Mouse (Mus musculus): Measurements from ENCODE around the gene Sec14l2.

Sec14l2 gene

DNA sequence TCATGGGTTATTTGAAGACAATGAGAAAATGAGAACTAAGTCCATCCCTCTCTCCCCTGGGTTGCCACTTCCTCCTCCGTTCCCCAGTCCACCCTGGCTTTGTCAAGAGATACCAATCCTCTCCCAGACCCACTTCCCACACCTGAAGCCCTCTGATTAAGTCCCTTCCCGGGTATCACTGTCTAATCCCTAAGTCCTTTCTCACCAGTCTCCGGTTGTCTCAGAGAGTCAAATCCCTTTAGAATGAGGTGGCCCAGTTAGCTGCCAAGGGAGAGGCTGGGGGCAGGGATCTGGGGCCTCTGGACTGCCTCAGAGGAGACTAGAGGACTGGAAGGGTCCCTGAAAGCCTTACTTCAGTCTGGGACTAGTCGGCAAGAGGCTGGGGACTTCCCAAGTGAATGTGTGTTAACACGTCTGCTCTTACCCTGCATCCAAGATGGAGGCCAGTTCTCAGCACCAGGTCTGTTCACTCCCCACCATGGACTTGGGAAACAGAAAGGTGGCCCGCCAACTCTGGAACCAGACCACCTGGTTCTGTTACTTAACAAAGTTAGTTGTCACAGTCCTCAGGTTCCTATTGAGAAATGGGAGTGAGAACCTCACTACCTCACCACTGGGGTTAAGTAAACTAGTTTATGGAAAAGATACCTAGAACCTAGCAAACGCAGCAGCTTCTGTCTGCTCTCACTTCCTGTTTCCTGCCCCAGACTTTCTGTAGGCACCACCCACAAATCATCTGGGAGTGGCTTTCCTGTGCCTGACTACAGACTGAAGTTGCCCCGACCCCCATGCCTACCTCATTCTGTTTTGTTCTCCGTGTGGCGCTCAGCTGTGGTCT, at the start of gene Sec14l2:
Gene Sec14l2, minus strand, starts transcription at position 674 of the 838 bp plus-strand sequence.
- in situ Hi-C loops (cut with MboI; ENCODE audit: unreplicated experiment in 2 of 2), result no loop called here

DNA sequence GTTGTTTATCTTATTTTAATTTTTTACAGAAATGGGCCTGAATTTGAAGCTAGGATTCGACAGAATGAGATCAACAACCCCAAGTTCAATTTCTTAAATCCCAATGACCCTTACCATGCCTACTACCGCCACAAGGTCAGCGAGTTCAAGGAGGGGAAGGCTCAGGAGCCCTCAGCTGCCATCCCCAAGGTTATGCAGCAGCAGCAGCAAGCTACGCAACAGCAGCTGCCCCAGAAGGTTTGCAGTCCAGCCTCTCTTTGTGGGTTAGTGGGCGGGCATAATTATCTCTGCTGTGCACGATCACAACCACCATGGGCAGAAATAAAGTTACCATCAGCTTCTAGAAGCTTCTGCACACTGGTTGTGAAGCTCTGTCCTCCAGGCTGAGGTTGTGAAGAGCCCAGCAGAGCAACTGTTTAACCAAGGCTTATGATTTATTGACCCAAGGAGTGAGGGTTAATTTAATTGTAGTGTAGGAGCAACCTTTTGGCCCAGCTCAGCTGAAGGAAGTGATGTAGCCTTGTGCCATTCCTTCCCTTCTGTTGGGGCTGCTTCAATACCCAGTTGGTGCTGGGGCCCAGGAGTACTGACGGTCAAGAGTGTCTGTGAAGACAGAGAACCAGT, 43.4 kb upstream of the Sec14l2 start:
- in situ Hi-C loops (cut with MboI; ENCODE audit: unreplicated experiment in 2 of 2), result no loop called here

DNA sequence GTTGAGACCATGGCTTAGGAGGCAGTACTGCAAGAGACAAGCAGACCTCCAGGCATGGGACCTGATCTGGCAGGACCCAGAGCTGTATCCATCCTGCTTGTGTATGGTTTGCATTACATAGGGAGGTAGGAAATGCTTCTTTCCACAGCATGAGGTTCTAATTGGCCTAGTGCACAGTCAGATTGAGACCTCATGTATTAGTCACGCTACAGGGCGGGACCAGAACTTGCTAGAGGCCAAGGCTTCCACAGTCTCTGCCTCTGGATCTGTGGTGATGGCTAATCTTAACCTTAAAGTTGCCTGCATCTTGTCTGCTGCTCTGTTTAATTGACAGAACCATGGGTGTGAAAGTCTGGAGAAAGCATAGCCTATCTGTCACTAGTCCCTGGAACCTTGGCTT, 41.5 kb upstream of the Sec14l2 start:
- in situ Hi-C loops (cut with MboI; ENCODE audit: unreplicated experiment in 2 of 2), result no loop called here

DNA sequence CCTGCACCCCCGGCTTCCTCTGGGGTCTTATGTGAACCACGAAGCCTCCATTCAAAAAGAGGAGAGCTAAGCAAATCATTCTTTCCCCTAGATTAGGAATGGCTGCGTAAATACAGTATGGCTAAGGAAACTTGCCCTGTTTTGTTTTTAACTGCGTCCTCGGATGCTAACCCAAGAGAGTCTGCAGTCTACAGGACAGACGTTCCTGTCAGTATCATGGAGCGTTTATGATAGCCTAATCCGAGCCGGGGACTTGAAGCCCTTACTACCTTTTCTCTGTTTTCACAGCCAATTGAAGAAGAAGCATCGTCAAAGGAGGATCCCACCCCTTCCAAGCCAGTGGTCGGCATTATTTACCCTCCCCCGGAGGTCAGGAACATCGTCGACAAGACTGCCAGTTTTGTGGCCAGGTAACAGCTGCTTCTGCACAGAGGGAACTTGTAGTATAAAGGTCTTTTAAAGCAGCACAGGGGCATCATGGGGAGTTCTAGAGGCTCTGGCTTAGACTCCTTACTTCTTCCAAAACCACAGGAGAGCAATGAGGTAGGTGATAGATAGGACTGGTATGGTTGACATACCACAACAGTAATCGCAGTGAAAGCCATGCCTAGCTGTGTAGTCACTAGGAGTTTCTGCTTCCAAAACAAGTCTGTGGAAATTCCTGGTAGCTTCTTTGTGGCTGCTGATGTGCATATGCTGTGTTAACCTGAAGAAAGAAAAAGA, 37.7 kb upstream of the Sec14l2 start:
- in situ Hi-C loops (cut with MboI; ENCODE audit: unreplicated experiment in 2 of 2), result no loop called here

DNA sequence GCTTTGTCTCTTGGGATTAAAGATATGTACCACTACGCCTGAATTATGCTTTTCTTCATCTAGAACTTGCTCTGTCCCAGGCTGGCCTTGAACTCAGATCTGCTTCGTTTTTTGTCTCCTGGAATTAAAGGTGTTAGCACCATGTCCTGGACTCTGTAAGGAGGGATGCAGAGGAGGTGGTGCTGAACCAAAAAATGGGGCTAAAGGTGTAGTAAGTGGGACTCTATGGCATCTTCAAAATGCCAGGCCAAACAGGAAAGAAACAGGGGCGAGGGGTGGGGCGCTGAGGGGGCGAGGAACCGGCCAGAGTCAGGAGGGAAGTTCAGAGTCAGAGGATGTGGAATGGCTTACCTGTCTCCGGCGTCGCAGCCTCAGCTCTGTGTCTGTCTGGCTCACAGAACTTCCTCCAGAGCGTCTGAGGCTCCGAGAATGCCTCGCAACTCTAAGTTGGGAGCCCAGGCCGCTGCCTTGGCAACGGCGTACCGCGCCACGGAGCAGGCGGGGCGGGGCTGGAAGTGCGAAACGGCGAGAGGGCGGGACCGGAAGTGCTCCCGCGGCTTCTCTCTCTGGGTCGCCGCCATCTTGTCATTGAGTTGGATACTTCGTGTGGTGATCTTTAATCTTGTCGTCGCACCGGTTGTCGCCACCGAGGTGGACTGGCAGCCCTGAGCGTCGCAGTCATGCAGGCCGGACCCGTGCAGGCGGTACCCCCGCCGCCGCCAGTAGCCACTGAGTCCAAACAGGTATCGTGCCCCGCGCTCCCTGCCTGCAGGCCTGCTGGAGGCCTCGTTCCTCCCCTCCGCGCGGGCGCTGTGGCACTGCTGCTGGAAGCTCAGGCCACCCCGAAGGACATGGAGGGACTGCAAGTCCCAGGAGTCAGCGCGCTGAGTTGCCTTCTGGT, 36.8 kb upstream of the Sec14l2 start, which contains the start of the genes Ccdc157 and Sf3a1:
Gene Ccdc157, minus strand, starts transcription at position 486 of the 901 bp plus-strand sequence.
Gene Sf3a1, plus strand, starts transcription at position 543 of the 901 bp plus-strand sequence.
- in situ Hi-C loops (cut with MboI; ENCODE audit: unreplicated experiment in 2 of 2), result no loop called here

DNA sequence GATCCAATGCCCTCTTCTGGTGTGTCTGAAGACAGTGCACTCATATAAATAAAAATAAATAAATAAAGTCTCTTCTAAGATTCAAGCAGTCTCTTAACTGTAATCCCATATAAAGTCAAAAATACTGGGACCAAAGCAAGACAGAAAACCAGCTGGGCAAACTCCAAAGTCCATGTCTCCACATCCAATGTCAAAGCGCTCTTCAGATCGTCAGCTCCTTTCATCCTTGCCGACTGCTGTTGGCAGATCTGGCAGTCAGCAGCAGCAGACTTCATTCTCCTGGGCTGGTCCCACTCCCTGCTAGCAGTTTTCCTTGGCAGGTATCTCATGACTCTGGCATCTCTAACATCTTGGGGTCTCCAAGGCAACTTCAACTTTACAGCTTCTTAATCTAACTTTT, 35.5 kb upstream of the Sec14l2 start:
- in situ Hi-C loops (cut with MboI; ENCODE audit: unreplicated experiment in 2 of 2), result no loop called here

DNA sequence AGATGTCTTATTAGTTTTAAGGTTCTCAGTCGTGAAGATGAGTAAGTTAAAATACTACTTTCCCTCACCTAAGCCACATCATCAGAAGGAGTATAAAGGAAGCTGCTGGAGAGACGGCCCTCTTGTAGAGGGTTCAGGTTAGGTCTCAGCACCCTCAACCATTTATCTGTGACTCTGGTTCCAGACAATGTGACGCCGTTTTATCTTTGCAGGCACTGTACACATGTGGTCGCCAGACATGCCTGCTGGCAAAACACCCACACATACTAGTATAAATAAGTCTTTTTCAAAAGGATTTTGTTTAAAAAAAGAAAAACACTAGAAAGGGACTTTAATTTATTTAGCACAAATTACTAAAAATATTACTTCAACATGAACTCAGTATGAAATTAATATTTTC, 32.4 kb upstream of the Sec14l2 start:
- in situ Hi-C loops (cut with MboI; ENCODE audit: unreplicated experiment in 2 of 2), result no loop called here

DNA sequence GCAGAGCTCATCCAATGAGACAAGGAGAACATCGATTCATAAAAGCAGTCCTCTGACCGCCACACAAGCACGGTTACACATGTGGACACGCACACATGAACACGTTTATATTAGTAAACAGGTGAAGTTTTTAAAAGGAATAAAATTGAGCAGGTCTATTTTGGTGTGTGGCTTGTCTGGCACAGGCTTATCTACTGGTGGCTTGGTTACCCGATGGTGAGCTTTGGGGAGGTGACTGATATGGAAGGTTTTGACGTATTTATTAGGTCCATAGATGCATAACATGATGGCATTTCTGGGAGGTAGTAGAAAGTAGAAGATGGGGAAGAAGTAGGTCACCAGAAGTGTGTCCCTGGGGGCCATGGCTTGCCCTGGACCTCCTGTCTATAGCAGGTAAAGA, 30.5 kb upstream of the Sec14l2 start:
- in situ Hi-C loops (cut with MboI; ENCODE audit: unreplicated experiment in 2 of 2), result no loop called here

DNA sequence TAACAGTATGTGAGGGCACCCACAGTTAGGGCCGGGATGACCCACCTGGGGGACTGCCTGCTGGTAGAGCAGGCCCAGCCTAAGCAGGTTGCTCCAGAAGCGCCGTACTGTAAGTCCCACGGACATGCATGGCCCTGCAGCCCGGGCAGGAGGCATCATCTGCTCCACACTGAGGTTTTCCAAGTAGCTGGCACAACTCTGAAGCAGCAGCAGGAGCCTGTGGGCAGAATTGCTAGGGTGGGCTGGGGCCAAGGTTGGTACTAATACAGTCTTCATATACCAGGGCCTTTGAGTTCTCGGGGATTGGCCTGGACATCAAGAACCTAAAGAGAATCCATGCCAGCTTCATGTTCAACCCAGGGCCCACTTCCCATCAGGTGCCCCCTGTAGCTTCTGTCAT, 26.7 kb upstream of the Sec14l2 start:
- in situ Hi-C loops (cut with MboI; ENCODE audit: unreplicated experiment in 2 of 2), result no loop called here

DNA sequence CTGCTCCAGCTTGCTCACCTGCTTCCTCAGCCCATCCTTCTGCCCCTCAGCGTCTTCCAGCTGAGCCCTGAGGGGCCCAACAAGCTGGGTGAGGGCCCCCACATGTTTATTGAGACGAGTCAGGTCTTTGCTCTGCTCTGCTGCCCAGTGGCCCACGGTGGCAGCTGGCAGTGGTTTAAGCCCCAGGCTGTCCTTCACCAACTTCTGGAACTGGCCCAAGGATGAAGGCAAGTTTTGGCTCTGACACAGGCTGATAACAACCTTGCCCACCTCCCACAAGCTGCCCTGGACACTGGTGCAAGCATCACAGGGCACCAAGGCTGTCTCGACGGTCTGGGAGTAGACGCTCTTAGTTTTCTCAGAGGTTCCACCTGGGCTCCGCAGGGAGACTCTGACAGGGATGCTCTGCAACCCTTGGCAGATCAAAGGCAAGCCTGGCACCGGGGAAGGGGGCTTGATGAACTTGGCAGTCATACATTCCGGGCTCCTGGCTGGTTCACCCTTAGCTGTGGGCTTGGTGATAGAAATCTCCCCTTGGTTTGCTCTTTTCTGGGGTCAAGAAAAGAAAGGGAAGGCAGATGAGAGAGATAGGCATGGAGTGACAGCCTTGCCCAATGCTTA, 25.4 kb upstream of the Sec14l2 start:
- in situ Hi-C loops (cut with MboI; ENCODE audit: unreplicated experiment in 2 of 2), result no loop called here

DNA sequence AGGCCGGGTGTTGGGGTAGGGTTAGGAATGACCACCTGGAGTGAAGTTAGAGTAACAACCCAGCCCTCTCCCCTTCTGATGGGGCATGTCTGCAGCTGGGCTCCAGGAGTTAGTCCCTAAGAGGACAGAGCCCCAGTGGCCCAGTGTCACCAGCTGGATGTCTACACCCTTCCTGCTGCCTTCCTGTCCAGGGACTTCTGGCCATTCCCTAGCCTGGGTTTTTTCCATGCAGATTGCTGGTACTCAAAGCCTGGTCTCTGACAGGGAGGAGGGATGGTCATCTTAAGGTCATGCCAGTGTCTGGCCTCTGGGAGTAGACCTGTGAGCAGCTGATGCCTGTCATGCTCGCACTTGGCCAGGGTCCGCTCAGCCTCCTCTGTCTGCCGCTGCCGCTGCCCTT, 24.9 kb upstream of the Sec14l2 start:
- in situ Hi-C loops (cut with MboI; ENCODE audit: unreplicated experiment in 2 of 2), result no loop called here

DNA sequence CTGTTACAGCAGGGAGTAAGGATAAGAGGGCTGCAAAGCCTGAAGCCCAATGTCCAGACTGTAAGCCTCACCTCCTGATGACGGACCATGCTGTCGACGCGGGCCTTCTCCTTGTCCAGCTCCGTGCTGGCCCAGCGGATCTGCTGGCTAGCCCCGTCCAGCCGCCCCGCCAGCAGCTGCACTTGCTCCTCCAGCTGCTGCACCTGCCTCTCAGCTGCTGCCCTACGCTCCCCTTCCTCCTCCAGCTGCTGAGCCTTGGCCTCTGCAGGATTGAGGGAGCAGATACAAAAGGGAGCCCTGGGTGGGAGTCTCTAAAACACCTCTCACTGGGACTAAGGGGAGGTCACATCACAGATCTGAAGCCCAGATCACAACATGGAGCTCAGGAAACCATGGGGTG, 23.9 kb upstream of the Sec14l2 start:
- in situ Hi-C loops (cut with MboI; ENCODE audit: unreplicated experiment in 2 of 2), result no loop called here

DNA sequence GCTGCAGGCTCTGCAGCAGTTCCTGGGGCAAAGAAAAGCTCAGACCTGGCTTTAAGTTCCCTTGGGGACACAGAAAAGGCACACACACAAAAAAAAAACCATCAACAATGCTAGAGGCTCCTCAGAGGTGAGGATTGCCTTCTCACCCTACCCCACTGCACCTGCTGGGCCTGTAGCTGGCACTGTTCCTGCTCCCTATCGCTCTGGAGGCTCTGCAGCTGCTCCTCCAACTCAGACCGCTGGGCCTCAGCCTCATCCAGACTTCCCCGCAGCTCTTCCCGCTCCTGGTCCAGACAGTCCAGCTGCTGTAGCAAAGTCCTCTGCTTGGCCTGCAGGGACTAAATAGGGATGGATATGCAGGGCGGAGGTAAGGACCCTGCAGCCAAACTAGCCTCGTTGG, 23.2 kb upstream of the Sec14l2 start:
- in situ Hi-C loops (cut with MboI; ENCODE audit: unreplicated experiment in 2 of 2), result no loop called here

DNA sequence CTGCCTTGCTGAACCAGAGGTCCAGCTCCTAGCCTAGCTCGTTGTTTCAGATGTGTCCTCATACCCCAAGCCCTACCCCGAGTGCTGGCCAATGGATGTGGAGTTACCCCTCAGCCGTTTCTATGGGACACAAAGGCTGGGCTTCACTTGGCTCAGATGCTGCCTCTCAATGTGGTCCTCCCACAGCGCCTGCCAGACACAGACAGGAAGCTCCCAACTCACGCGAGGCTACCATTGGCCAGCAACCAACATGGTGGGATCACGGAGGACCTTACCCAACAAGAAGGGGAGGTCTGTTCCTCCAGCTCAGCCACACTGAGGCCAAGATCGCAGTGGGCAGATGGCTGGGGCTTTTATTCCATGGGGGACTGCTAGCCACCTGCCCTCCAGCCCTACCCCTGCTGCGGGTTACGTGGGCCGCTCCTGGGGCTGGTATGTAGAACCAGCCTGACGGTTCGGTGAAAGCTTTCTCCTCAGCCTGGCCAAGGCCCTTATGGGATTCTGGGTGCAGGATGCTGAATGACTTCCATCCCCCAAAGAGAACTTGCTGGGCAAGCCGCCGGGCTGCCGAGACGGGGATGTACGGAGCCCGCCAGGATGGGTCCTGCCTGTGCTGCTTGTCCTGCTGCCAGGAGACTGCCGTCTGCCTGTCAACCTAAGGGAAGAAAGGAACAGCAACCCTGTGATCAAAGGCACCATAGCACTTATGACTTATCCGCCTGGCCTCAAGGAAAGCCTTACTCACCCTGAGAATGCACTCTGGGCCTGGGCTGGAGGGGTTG, 20.3 kb upstream of the Sec14l2 start:
- in situ Hi-C loops (cut with MboI; ENCODE audit: unreplicated experiment in 2 of 2), result no loop called here

DNA sequence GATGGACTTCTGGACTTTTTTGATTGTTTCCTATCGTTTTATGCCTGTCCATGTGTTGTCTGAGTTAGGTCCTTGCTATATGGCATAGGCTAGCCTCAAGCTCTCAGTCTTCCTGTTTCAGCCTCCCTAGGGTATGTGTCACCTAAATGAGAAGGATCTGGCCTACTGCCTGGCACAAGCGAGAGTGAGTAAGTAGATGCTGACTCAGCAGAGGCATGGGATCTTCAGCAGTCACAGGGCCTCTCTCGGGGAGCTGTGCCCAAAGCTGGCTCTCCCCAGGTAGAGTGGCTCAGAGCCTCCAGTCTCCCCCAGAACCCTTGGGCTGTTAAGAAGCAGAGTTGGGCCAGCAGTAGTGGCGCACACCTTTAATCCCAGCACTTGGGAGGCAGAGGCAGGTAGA, 19.1 kb upstream of the Sec14l2 start:
- in situ Hi-C loops (cut with MboI; ENCODE audit: unreplicated experiment in 2 of 2), result no loop called here

DNA sequence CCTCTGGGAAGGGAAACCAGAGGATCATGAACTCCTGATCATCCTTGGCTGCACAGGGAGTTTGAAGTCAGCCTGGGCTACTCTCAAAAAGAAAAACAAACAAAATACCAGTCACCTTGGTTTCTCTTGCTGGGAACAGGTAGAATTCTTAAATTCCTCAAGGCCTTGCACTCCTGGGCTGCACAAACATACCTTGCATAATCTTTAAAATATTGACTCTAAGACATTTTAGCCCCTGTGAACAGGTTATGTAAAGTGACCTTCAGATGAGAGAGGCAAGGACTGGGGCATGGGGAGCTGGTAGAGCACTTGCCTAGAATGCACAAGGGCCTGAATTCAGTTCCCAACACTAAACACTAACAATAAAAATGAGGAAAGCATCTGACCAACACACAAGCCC, 18.3 kb upstream of the Sec14l2 start:
- in situ Hi-C loops (cut with MboI; ENCODE audit: unreplicated experiment in 2 of 2), result no loop called here

DNA sequence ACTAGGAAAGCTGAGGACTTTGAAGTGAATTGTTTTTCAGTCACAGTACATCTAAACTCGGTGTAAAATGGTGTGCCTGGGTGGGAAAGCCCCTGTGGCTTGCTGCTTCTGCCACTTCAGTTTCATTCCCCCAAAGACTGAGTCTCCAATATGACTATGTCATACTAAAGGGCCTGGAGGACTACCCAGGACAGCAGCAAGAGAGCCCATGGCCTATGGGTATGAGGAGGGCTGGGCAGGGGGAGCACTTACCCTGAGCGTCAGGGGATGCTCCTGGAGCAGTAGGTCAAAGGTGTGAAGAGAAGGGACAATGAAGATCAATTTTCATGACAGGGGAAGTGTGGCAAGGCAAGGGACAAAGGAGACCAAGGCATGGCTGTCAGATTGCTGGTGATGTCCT, 15.7 kb upstream of the Sec14l2 start:
- in situ Hi-C loops (cut with MboI; ENCODE audit: unreplicated experiment in 2 of 2), result loop anchor here in 1 of 2 experiments (5.0 to 10.0 kb wide), 3 partner anchors 78 to 316 kb away; partner anchors contain the start of gene Castor1

DNA sequence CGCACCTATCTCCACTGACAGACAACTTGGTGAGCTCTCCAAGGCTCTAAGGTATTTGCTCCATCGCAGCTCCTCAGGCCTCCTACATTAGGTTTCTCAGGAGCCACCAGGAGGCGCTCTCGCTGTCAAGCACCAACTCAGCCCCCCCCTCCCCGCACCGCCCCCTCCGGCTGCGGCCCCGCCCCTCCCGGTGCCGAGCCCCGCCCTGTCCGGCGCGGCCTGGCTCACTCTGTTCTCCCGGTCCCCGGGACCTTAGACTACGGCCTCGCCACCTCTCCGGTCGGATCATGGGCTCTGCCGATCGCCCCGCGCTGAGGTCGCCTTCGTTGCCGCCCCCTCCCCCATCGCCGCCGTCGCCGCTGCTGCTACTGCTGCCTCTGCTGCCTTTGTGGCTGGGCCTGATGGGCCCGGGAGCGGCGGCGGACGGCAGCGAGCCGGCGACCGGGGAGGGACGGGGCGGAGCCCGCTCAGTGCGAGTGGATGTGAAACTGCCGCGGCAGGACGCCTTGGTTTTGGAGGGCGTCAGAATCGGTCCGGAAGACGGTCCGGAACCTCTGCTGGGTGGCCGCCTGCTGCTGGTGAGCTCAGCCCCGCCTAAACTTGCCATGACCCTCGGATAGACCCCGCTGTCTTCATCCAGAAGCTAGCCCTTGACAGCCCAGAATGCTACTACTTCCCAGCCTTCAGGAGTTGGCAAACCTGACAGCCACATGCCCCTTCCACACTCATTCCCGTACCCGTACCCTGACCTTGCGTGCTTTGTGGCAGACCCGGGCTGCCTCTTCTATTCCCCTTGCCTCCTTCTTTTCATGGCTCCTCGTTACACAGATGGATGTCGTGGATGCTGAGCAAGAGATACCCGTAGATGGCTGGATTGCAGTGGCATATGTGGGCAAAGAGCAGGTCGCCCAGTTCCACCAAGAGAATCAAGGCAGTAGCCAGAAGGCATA, 12.0 kb upstream of the Sec14l2 start, which contains the start of gene Rnf215:
Gene Rnf215, plus strand, starts transcription at position 217 of the 950 bp plus-strand sequence.
- in situ Hi-C loops (cut with MboI; ENCODE audit: unreplicated experiment in 2 of 2), result loop anchor here (5.0 to 10.0 kb wide), 5 partner anchors 82 to 320 kb away; partner anchors contain the start of genes Castor1 (in 2 of the 2) and Lif (in 2 of the 2)

All from v-Abl transformed pro-B cells (cell line).